Mouse (Mus musculus) ES-CJ7 (cell line): ENCODE data around the gene 1700006A11Rik.
"Not testable (repeated sequence)": the region's sequence is repeated elsewhere in the genome, so short reads cannot be mapped to it uniquely, and the experiment has no call there.

Experiments used
- DNase-seq: peaks from one replicate; pipeline ENCODE4 v3.0.0; 2011; ENCODE audit warnings: low read depth, low spot score

1700006A11Rik gene

DNA sequence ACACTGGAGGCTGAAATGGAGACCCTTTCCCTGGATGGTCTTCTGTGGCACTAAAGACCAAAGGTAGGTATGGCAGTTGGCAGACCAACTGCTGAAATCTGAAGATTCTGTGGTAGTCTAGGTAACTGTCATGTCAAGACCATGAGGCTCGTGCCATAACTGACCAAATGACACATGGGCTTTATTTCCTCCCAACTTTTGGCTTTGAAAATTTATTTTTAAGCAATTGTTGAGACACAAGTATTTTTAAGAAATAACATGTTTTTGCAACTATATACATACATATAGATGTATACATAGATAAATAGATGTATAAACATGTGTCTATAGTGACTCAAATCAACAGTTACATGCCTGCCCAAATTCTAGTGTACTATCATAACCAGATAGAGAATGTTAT is at the start of gene 1700006A11Rik:
1700006A11Rik (minus strand) TSS at position 101 of the 400 bp plus-strand sequence.
- no peak for DNase-seq

DNA sequence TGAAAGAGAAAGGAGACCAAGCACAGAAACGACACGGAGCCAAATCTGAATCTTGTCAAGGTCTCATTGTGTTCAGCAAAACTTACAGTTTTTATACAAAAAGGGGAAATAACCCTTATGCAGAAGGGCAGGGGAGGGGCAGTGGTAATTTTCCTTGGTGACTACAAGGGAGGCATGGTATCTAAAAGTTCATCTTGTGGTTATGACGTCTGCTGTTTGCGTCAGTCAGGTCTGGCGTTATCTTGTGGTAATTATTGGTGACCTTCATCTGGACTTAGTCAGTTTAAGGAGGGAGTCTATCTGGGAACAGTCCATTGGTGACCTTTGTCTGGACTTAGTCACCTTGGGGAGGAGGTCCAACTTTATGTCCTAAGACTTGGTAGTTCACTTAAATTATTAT is 48.5 kb upstream of the 1700006A11Rik start:
- not testable (repeated sequence) for DNase-seq

DNA sequence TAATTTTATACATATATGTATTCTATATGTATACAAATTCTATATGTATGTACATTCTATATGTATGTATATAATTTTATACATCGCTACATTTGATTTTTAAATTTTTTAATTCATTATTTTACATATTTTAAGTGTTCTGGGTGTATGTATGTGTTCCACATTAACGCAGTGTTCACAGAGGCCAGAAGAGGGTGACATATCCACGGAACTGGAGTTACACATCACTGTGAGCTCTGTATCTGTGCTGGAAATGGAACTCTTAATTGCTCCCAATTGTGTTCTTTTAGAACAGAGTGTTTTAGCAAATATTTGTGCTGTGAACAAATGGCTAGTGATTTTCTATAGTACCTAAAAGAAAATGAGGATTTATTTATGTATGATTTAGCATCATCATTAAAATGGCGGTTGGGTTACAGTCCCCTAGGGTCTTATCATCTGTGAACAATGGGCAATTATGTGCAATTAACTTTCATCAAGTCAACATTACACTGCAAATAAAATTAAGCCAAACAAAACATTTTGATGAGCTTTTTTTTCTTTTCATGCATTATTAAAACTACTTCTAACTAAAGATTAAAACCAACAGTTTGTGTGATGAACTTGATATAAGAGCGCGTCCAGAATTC is 40.4 kb upstream of the 1700006A11Rik start:
- DNase-seq, result no peak

DNA sequence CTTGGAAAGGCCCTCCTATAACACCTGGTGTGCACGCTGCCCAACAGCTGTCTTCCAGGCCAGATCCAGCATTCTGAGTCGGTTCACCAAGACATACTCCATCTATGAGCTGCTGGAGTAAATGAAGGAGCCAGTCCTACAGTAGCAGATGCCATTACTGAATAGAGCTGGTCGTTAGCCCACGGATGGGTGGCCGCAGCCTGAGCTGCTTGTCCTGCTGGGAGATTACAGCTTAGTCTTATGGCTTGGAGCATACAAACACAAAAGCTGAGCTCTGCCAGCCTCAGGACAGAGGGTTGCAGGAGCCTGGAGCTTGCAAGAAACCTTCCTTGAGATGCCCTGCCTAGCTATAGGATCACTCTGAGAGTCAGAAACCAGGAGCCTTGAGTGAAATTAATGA is 33.6 kb downstream of the 1700006A11Rik start:
- DNase-seq, result no peak

DNA sequence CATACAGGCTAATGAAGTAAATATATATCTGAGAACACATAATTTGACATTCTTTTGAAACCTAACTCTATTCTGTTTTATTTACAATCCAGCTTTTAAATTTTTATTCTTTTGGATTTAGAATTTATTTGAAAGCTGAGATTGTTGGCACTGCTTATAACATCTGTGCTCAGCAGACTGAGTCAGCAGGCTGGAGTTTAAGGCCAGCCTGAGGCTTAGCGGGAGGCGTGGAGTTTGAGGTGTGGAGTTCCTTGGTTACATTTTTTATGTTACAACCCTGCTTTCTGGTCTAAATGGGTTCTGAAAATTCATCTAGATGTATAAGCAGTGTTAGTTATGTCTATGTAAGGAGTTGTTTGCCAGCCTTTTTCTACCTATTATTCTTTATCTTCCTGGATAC is 35.7 kb downstream of the 1700006A11Rik start:
- no peak for DNase-seq

DNA sequence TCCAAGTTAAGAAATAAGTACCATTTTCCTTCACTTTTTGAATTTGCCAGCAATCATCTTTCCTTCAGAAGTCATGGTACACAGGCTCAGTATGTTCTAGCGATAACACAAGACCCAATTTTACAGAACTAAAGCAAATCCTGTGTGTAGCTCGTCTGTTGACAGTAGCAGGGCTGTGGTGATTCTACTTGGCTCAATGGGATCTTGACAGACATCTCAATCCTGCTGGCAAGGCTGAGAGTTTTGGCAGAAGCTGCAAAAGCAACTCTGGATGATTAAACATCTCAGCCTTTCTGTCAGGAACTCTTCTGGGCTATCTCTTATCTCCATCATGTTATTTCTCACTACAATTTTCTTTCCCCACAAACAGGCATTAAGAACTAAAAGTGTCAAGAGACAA is 36.2 kb downstream of the 1700006A11Rik start:
- DNase-seq, result no peak

DNA sequence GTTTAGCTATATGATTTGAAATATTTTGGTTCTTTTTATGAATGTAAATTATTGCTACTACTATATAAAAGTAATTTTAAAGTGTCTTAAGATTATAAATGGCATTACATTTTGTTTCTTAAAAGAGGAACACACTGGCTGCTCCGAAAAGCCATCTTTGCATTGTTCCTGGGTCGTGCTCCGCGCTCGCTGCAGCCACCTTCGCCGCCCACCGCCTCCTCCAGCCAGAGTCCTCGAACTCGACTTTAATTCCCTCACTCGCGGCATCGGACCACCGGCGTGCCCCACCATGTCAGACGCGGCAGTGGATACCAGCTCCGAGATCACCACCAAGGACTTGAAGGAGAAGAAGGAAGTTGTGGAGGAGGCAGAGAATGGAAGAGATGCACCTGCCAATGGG is 40.5 kb downstream of the 1700006A11Rik start:
- not testable (repeated sequence) for DNase-seq

DNA sequence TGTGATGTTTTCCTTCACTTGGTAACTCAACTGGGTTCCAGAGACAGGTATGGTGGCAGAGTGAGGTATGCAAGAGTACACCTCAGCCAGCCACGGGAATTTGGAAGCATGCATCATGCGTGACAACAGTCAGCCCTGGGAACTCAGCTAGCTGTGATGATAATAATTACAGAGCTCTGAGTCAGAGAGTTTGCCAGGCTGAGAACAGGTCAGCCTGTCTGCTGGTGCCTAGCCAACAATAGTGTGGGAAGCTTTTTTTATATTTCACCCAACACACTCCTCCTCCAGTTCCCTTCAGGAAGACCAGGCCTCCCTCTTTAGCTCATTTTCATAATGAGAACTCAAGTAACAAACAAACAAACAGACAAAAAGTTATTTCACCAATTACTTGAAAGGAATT is 53.8 kb downstream of the 1700006A11Rik start:
- DNase-seq, result no peak

DNA sequence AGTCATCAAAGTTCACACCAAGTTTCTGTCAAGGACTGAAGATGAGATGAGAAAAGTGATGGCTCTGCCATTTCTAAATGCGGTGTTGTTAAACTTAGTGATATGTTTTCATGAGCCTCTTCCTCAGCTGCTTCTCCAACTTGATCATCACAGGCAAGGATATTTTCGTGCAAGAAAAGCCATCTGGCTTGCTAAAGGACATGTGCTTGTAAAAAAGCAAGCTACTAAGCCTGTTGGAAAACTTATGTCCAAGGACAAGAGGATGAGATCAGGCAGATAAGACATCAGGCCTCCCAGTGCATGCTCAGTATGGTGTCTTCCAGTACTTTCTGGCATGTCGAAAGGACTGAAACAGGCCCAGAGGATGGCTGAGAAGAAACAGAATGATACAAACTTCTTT is 68.3 kb downstream of the 1700006A11Rik start:
- DNase-seq, result no peak
